Mouse (Mus musculus): Measurements from ENCODE around the gene Caln1.

DNA sequence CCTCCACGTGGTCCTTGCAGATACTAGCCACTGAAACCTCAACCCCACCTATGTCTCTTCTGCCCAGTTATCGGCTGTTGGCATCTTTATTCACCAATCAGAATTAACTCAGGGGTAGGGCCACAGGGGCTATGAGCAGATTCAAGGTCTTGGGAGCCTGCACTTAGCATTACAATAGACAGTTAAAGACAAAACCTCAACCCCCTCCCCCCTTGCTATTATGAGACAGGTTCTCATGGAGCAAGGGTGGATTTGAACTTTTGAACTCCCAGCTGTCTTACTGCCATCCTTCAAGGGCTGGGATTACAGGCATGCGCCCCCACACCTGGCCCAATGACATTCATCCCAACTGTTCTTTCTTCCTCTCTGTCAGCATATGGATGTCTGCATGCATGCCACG lies 6.1 kb upstream of the Caln1 start:
- TF ChIP-seq MAFK (IDR thresholded peaks at IDR 0.05; ENCODE audit: insufficient read depth, low read depth, low read length) (no peak), ZNF384 (IDR thresholded peaks at IDR 0.05; ENCODE audit: low read depth, low read length) (no peak), ZC3H11A (IDR thresholded peaks at IDR 0.05; ENCODE audit: borderline replicate concordance, low read depth, low read length) (no peak)
